Mouse (Mus musculus): ENCODE results near the gene Slc8a1. TPM values are rescaled to one million over a fixed set of nuclear protein-coding genes. Genes with fewer than 3 reads are reported as not detected.

The Slc8a1 gene
- total RNA-seq, 1 experiment, result 0.71 TPM

GRCm38 (mm10) chr17:81750664-81751063 lies 12.5 kb upstream of the Slc8a1 start:
- Histone ChIP-seq H3K4me1 (ENCODE audit: control insufficient read depth in 2 of 2, insufficient read depth in 2 of 2, low read length in 2 of 2, poor library complexity in 1 of 2) (no peaks in the 10 kb centered on the region), H3K27ac (ENCODE audit: insufficient read depth, low read depth, low read length, poor library complexity, severe bottlenecking) (no peak overlapping the region), H3K36me3 (ENCODE audit: control insufficient read depth, insufficient read depth, low read length, poor library complexity, severe bottlenecking) (no peaks in the 10 kb centered on the region), H3K9me3 (ENCODE audit: control insufficient read depth, insufficient read depth, low read depth, low read length) (no peaks in the 10 kb centered on the region), H3K4me3 (ENCODE audit: insufficient read depth in 1 of 2, low read depth in 1 of 2, low read length in 2 of 2, poor library complexity in 1 of 2, severe bottlenecking in 1 of 2) (no peak overlapping the region), H3K9ac (ENCODE audit: insufficient read depth, low read depth, low read length, poor library complexity, severe bottlenecking) (no peak overlapping the region)
- TF ChIP-seq ZNF384 (IDR thresholded peaks at IDR 0.05; ENCODE audit: low read depth, low read length), result no peak
- TF ChIP-seq ZC3H11A (IDR thresholded peaks at IDR 0.05; ENCODE audit: borderline replicate concordance, low read depth, low read length), result no peak
- no peak for TF ChIP-seq HCFC1 (IDR thresholded peaks at IDR 0.05; ENCODE audit: borderline replicate concordance, insufficient read depth, low read length)
- TF ChIP-seq MAFK (IDR thresholded peaks at IDR 0.05; ENCODE audit: insufficient read depth, low read depth, low read length), result no peak
- no peak for TF ChIP-seq CHD2 (IDR thresholded peaks at IDR 0.05; ENCODE audit: low read depth, low read length)
- in situ Hi-C loops (cut with MboI; ENCODE audit: low sequenced_read_pairs in 2 of 2, unreplicated experiment in 2 of 2), result no loop called here
- no peak for DNase-seq (ENCODE audit: low read depth, low spot score)

DNA sequence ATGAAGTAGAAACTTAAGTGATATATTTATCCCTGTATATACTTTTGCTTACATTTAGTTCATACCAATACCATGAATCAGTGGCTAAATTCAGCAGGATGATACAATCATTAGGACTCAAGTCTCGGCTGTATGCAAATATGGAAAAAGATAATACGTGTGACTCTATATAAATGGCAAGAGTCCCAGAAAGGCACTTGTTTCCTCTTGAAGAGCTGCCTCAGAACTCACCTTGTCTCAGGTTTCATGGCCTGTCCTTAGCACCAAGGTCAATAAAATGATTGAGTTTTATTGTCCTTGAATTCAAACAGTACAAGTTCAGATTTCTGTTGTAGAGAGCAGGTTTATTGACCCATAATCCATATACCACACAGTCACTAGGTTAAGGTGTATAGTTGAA lies 4.9 kb upstream of the Slc8a1 start:
- Histone ChIP-seq H3K36me3 (ENCODE audit: control insufficient read depth, insufficient read depth, low read length, poor library complexity, severe bottlenecking) (no peaks in the 10 kb centered on the region), H3K4me3 (ENCODE audit: insufficient read depth in 1 of 2, low read depth in 1 of 2, low read length in 2 of 2, poor library complexity in 1 of 2, severe bottlenecking in 1 of 2) (no peak overlapping the region), H3K9ac (ENCODE audit: insufficient read depth, low read depth, low read length, poor library complexity, severe bottlenecking) (no peak overlapping the region), H3K27ac (ENCODE audit: insufficient read depth, low read depth, low read length, poor library complexity, severe bottlenecking) (no peak overlapping the region), H3K9me3 (ENCODE audit: control insufficient read depth, insufficient read depth, low read depth, low read length) (no peaks in the 10 kb centered on the region), H3K4me1 (ENCODE audit: control insufficient read depth in 2 of 2, insufficient read depth in 2 of 2, low read length in 2 of 2, poor library complexity in 1 of 2) (no peaks in the 10 kb centered on the region)
- DNase-seq (ENCODE audit: low read depth, low spot score), result no peak
- TF ChIP-seq ZC3H11A (IDR thresholded peaks at IDR 0.05; ENCODE audit: borderline replicate concordance, low read depth, low read length) (no peak), CHD2 (IDR thresholded peaks at IDR 0.05; ENCODE audit: low read depth, low read length) (no peak), ZNF384 (IDR thresholded peaks at IDR 0.05; ENCODE audit: low read depth, low read length) (no peak), HCFC1 (IDR thresholded peaks at IDR 0.05; ENCODE audit: borderline replicate concordance, insufficient read depth, low read length) (no peak), MAFK (IDR thresholded peaks at IDR 0.05; ENCODE audit: insufficient read depth, low read depth, low read length) (no peak)
- in situ Hi-C loops (cut with MboI; ENCODE audit: low sequenced_read_pairs in 2 of 2, unreplicated experiment in 2 of 2), result no loop called here

DNA sequence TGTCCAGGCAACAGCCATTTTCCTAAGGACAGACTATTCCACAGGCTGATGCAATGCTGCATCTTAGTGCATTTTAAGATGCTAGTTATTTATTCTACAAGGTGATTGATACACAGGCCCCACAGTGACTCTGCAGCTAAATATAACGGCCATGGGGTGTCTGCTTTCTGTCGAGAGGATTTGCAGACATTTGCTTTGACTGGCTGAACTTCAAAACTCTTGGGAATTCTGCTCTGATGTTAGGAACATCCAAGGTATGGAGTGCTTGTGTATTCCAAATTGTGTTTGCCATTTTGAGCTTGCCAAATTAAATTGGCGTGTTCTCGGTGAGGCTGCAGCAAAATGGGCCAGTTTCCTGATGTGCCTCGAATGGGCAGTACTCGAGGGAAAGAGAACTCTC lies 2.4 kb upstream of the Slc8a1 start:
- no peak for TF ChIP-seq ZC3H11A (IDR thresholded peaks at IDR 0.05; ENCODE audit: borderline replicate concordance, low read depth, low read length)
- TF ChIP-seq ZNF384 (IDR thresholded peaks at IDR 0.05; ENCODE audit: low read depth, low read length), result no peak
- TF ChIP-seq CHD2 (IDR thresholded peaks at IDR 0.05; ENCODE audit: low read depth, low read length), result no peak
- TF ChIP-seq MAFK (IDR thresholded peaks at IDR 0.05; ENCODE audit: insufficient read depth, low read depth, low read length), result no peak
- no peak for TF ChIP-seq HCFC1 (IDR thresholded peaks at IDR 0.05; ENCODE audit: borderline replicate concordance, insufficient read depth, low read length)
- Histone ChIP-seq H3K27ac (ENCODE audit: insufficient read depth, low read depth, low read length, poor library complexity, severe bottlenecking) (no peak overlapping the region), H3K9me3 (ENCODE audit: control insufficient read depth, insufficient read depth, low read depth, low read length) (no peaks in the 10 kb centered on the region), H3K36me3 (ENCODE audit: control insufficient read depth, insufficient read depth, low read length, poor library complexity, severe bottlenecking) (no peaks in the 10 kb centered on the region), H3K4me3 (ENCODE audit: insufficient read depth in 1 of 2, low read depth in 1 of 2, low read length in 2 of 2, poor library complexity in 1 of 2, severe bottlenecking in 1 of 2) (no peak overlapping the region), H3K4me1 (ENCODE audit: control insufficient read depth in 2 of 2, insufficient read depth in 2 of 2, low read length in 2 of 2, poor library complexity in 1 of 2) (no peaks in the 10 kb centered on the region), H3K9ac (ENCODE audit: insufficient read depth, low read depth, low read length, poor library complexity, severe bottlenecking) (no peak overlapping the region)
- no peak for DNase-seq (ENCODE audit: low read depth, low spot score)
- in situ Hi-C loops (cut with MboI; ENCODE audit: low sequenced_read_pairs in 2 of 2, unreplicated experiment in 2 of 2), result no loop called here

GRCm38 (mm10) chr17:81737779-81738178 lies 398 bp downstream of the Slc8a1 start:
- no peak for TF ChIP-seq HCFC1 (IDR thresholded peaks at IDR 0.05; ENCODE audit: borderline replicate concordance, insufficient read depth, low read length)
- TF ChIP-seq CHD2 (IDR thresholded peaks at IDR 0.05; ENCODE audit: low read depth, low read length), result no peak
- TF ChIP-seq ZNF384 (IDR thresholded peaks at IDR 0.05; ENCODE audit: low read depth, low read length), result no peak
- TF ChIP-seq MAFK (IDR thresholded peaks at IDR 0.05; ENCODE audit: insufficient read depth, low read depth, low read length), result no peak
- no peak for TF ChIP-seq ZC3H11A (IDR thresholded peaks at IDR 0.05; ENCODE audit: borderline replicate concordance, low read depth, low read length)
- no peak overlapping the region for H3K9ac ChIP-seq (ENCODE audit: insufficient read depth, low read depth, low read length, poor library complexity, severe bottlenecking)
- no peak overlapping the region for H3K4me3 ChIP-seq (ENCODE audit: insufficient read depth in 1 of 2, low read depth in 1 of 2, low read length in 2 of 2, poor library complexity in 1 of 2, severe bottlenecking in 1 of 2)

GRCm38 (mm10) chr17:81737309-81737708 lies 868 bp downstream of the Slc8a1 start:
- TF ChIP-seq HCFC1 (IDR thresholded peaks at IDR 0.05; ENCODE audit: borderline replicate concordance, insufficient read depth, low read length) (no peak), CHD2 (IDR thresholded peaks at IDR 0.05; ENCODE audit: low read depth, low read length) (no peak), MAFK (IDR thresholded peaks at IDR 0.05; ENCODE audit: insufficient read depth, low read depth, low read length) (no peak), ZNF384 (IDR thresholded peaks at IDR 0.05; ENCODE audit: low read depth, low read length) (no peak), ZC3H11A (IDR thresholded peaks at IDR 0.05; ENCODE audit: borderline replicate concordance, low read depth, low read length) (no peak)
- in situ Hi-C loops (cut with MboI; ENCODE audit: low sequenced_read_pairs in 2 of 2, unreplicated experiment in 2 of 2), result no loop called here
- H3K36me3 ChIP-seq (ENCODE audit: control insufficient read depth, insufficient read depth, low read length, poor library complexity, severe bottlenecking), result no peaks in the 10 kb centered on the region
- H3K27ac ChIP-seq (ENCODE audit: insufficient read depth, low read depth, low read length, poor library complexity, severe bottlenecking), result no peak overlapping the region
- H3K9ac ChIP-seq (ENCODE audit: insufficient read depth, low read depth, low read length, poor library complexity, severe bottlenecking), result no peak overlapping the region
- H3K4me1 ChIP-seq (ENCODE audit: control insufficient read depth in 2 of 2, insufficient read depth in 2 of 2, low read length in 2 of 2, poor library complexity in 1 of 2), result no peaks in the 10 kb centered on the region
- DNase-seq (ENCODE audit: low read depth, low spot score), result no peak
- H3K4me3 ChIP-seq (ENCODE audit: insufficient read depth in 1 of 2, low read depth in 1 of 2, low read length in 2 of 2, poor library complexity in 1 of 2, severe bottlenecking in 1 of 2), result no peak overlapping the region
- H3K9me3 ChIP-seq (ENCODE audit: control insufficient read depth, insufficient read depth, low read depth, low read length), result no peaks in the 10 kb centered on the region

More at GRCm38 (mm10) chr17:81737779-81738178, 398 bp downstream of the Slc8a1 start:
- no peaks in the 10 kb centered on the region for H3K36me3 ChIP-seq (ENCODE audit: control insufficient read depth, insufficient read depth, low read length, poor library complexity, severe bottlenecking)
- H3K27ac ChIP-seq (ENCODE audit: insufficient read depth, low read depth, low read length, poor library complexity, severe bottlenecking), result no peak overlapping the region
- H3K9me3 ChIP-seq (ENCODE audit: control insufficient read depth, insufficient read depth, low read depth, low read length), result no peaks in the 10 kb centered on the region
- no peaks in the 10 kb centered on the region for H3K4me1 ChIP-seq (ENCODE audit: control insufficient read depth in 2 of 2, insufficient read depth in 2 of 2, low read length in 2 of 2, poor library complexity in 1 of 2)
- no peak for DNase-seq (ENCODE audit: low read depth, low spot score)
- in situ Hi-C loops (cut with MboI; ENCODE audit: low sequenced_read_pairs in 2 of 2, unreplicated experiment in 2 of 2), result no loop called here

Data from ES-E14 (cell line).